Mouse (Mus musculus) limb, embryonic 13.5 days (tissue): ENCODE measurements around the gene Tbc1d8. TPM values are rescaled to one million over a fixed set of nuclear protein-coding genes. Genes with fewer than 3 reads are reported as not detected.

Experiments used
- polyA plus RNA-seq: library from polyadenylated mRNA; unstranded; fragments of >200 nt; fragmentation: Nextera tagmentation; extraction: Ambion mirVana; gene quantifications from 2 replicates; pipeline ENCODE4 v1.2.1, GENCODE M21; 2015

Gene Tbc1d8
- polyA plus RNA-seq, 1 experiment from 2014 or later, result 10.4 TPM

Other genes starting within 250 kb of the Tbc1d8 start
- gene Rpl31, start 110.9 kb downstream of the Tbc1d8 start, polyA plus RNA-seq, result 514 and 521 TPM in 2 replicates
- 22.9 and 23.2 TPM in 2 replicates for gene Cnot11, start 56.2 kb upstream of the Tbc1d8 start, polyA plus RNA-seq
- 27.4 and 27.9 TPM in 2 replicates for gene Rnf149, start 98.7 kb upstream of the Tbc1d8 start, polyA plus RNA-seq
- gene Creg2, start 172.7 kb upstream of the Tbc1d8 start, polyA plus RNA-seq, result 0.13 and 0.15 TPM in 2 replicates
- gene Rfx8, start 242.2 kb upstream of the Tbc1d8 start, polyA plus RNA-seq, result 1.2 and 1.4 TPM in 2 replicates